Mouse (Mus musculus): ENCODE data around the gene Fcgr3. TPM values are rescaled to one million over a fixed set of nuclear protein-coding genes. Genes with fewer than 3 reads are reported as not detected.

Fcgr3 gene
- polyA plus RNA-seq, 1 experiment from 2014 or later: 1,206 TPM

GRCm38 (mm10) chr1:171046501-171046900, 18.2 kb downstream of the Fcgr3 start:
- Histone ChIP-seq H3K36me3 (ENCODE audit: inconsistent target) (peaks cover 17% of the 10 kb centered on the region; the same call in 1 of the 2 replicates), H3K4me3 (ENCODE audit: inconsistent target) (no peak overlapping the region), H3K79me2 (ENCODE audit: inconsistent target) (peaks cover 11% of the 10 kb centered on the region), H3K27ac (no peak overlapping the region)
- 95% methylated on average over 3 of the region's 3 CpGs for WGBS (ENCODE audit: missing documents)

GRCm38 (mm10) chr1:171045079-171045465, 19.7 kb downstream of the Fcgr3 start:
- peaks cover 6% of the 10 kb centered on the region for H3K79me2 ChIP-seq (ENCODE audit: inconsistent target)
- peaks cover 8% of the 10 kb centered on the region; the same call in 1 of the 2 replicates for H3K36me3 ChIP-seq (ENCODE audit: inconsistent target)
- H3K27ac ChIP-seq: peak overlapping the region; percentile 69; the same call in 1 of the 2 replicates
- WGBS (ENCODE audit: missing documents): 27% methylated on average over 14 of the region's 14 CpGs
- peak overlapping the region; percentile 48; the same call in 1 of the 2 replicates for H3K4me3 ChIP-seq (ENCODE audit: inconsistent target)

- peak overlapping the region; percentile 48 for H3K4me3 ChIP-seq (ENCODE audit: inconsistent target)
- H3K27ac ChIP-seq: peak overlapping the region; percentile 69
- peaks cover under 1% of the 10 kb centered on the region; the same call in 1 of the 2 replicates for H3K79me2 ChIP-seq (ENCODE audit: inconsistent target)
- peaks cover 3% of the 10 kb centered on the region; the same call in 1 of the 2 replicates for H3K36me3 ChIP-seq (ENCODE audit: inconsistent target)
- WGBS (ENCODE audit: missing documents): under 1% methylated on average over 33 of the region's 33 CpGs
Measured at GRCm38 (mm10) chr1:171044365-171045078, 20.2 kb downstream of the Fcgr3 start.

DNA sequence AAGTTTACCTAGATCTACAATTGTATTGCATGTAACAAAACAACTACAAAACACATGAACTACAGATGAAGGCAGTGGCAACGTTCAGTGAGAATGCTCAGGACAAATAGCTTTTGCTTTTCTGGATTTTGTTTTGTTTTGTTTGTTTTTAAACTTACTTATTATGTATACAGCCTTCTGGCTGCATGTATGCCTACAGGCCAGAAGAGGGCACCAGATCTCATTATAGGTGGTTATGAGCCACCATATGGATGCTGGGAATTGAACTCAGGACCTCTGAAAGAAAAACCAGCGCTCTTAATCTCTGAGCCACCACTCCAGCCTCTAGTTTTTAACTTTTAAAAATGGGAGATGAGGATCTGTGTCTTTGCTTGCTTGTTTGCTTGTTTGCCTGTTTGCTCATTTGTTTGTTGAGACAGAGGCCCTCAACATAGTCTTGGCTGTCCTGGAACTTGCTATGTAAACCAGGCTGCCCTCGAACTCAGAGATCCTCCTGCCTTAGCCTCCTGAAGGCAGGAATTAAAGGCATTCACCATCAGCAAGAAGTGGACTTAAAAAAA, 21.1 kb downstream of the Fcgr3 start:
- H3K27ac ChIP-seq: no peak overlapping the region
- H3K79me2 ChIP-seq (ENCODE audit: inconsistent target): no peaks in the 10 kb centered on the region
- peak overlapping the region; percentile 48 for H3K4me3 ChIP-seq (ENCODE audit: inconsistent target)
- no peaks in the 10 kb centered on the region for H3K36me3 ChIP-seq (ENCODE audit: inconsistent target)
- 75% methylated on average over 3 of the region's 3 CpGs for WGBS (ENCODE audit: missing documents)

GRCm38 (mm10) chr1:171039880-171040279, 24.9 kb downstream of the Fcgr3 start:
- Histone ChIP-seq H3K27ac (no peak overlapping the region), H3K36me3 (ENCODE audit: inconsistent target) (no peaks in the 10 kb centered on the region), H3K4me3 (ENCODE audit: inconsistent target) (no peak overlapping the region), H3K79me2 (ENCODE audit: inconsistent target) (no peaks in the 10 kb centered on the region)
- WGBS (ENCODE audit: missing documents): 85% methylated on average over 7 of the region's 7 CpGs

GRCm38 (mm10) chr1:171039135-171039534, 25.6 kb downstream of the Fcgr3 start:
- no peak overlapping the region for H3K4me3 ChIP-seq (ENCODE audit: inconsistent target)
- H3K36me3 ChIP-seq (ENCODE audit: inconsistent target): no peaks in the 10 kb centered on the region
- no peaks in the 10 kb centered on the region for H3K79me2 ChIP-seq (ENCODE audit: inconsistent target)
- H3K27ac ChIP-seq: no peak overlapping the region
- 88% methylated on average over 6 of the region's 6 CpGs for WGBS (ENCODE audit: missing documents)

- WGBS (ENCODE audit: missing documents): 1% methylated on average over 47 of the region's 47 CpGs
- Histone ChIP-seq H3K79me2 (ENCODE audit: inconsistent target) (no peaks in the 10 kb centered on the region), H3K27ac (peak overlapping the region; percentile 89), H3K4me3 (ENCODE audit: inconsistent target) (peak overlapping the region; percentile 95), H3K36me3 (ENCODE audit: inconsistent target) (no peaks in the 10 kb centered on the region)
Measured at GRCm38 (mm10) chr1:171037861-171038721, 26.6 kb downstream of the Fcgr3 start.

DNA sequence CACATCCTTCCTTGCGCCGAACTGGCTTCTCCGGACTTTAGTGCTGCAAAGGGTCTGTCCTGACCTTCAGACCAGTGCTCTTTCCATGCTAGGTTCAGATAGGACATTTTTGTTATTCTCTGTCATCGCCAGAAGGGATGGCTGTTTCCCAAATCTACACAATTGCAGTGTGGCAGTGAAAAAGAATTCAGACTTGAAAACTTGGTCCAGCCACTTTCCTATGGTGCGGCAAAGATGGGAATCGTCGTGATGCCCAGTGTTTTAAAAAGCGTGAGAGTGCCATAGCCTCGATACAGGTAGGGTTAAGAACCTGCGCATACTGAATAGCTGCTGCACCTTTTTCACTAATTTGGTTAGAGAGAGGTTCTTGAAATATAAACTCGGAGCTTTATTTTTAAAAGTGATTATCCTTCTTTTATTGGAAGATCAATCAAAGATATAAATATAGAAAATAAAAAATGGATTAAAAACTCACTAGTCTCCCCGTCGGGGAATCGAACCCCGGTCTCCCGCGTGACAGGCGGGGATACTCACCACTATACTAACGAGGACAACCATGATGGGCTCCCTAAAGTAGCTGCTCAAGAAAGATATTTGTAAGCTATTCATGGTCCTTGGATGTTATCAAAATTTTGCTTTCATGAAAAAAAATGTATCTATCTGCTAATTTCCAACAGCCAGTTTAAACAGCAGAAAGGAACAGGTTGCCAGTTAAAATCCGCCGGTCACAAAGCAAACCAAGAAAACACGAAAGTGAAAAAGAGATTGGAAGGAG, 28.0 kb downstream of the Fcgr3 start:
- Histone ChIP-seq H3K27ac (no peak overlapping the region), H3K79me2 (ENCODE audit: inconsistent target) (no peaks in the 10 kb centered on the region), H3K36me3 (ENCODE audit: inconsistent target) (no peaks in the 10 kb centered on the region), H3K4me3 (ENCODE audit: inconsistent target) (peak overlapping the region; percentile 95)
- WGBS (ENCODE audit: missing documents): 7% methylated on average over 22 of the region's 22 CpGs

- H3K4me3 ChIP-seq (ENCODE audit: inconsistent target): no peak overlapping the region
- H3K36me3 ChIP-seq (ENCODE audit: inconsistent target): no peaks in the 10 kb centered on the region
- 71% methylated on average over 11 of the region's 11 CpGs for WGBS (ENCODE audit: missing documents)
- H3K27ac ChIP-seq: no peak overlapping the region
- H3K79me2 ChIP-seq (ENCODE audit: inconsistent target): no peaks in the 10 kb centered on the region
Measured at GRCm38 (mm10) chr1:171035611-171036010, 29.1 kb downstream of the Fcgr3 start.

GRCm38 (mm10) chr1:171034201-171034600, 30.5 kb downstream of the Fcgr3 start:
- Histone ChIP-seq H3K27ac (no peak overlapping the region), H3K36me3 (ENCODE audit: inconsistent target) (peaks cover 11% of the 10 kb centered on the region), H3K4me3 (ENCODE audit: inconsistent target) (peak overlapping the region; percentile 44; the same call in 1 of the 2 replicates), H3K79me2 (ENCODE audit: inconsistent target) (no peaks in the 10 kb centered on the region)
- 38% methylated on average over 11 of the region's 11 CpGs for WGBS (ENCODE audit: missing documents)

DNA sequence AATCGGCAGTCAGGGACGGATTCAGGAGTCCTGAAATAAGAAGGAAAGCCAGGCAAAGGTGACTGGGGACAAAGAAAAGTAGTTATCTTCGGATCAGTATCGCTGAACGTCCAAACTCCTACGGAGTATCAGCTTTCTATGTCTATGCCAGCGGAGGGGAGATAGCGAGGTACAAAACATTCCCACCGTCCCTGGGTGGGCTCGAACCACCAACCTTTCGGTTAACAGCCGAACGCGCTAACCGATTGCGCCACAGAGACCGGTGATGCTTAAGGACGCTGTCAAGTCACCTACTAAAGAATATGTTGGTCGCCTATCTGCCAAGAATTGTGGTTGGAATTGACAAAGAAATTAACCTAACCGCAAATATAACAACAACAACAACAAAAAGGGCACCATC, 31.0 kb downstream of the Fcgr3 start:
- WGBS (ENCODE audit: missing documents): 2% methylated on average over 20 of the region's 20 CpGs
- H3K79me2 ChIP-seq (ENCODE audit: inconsistent target): no peaks in the 10 kb centered on the region
- no peak overlapping the region for H3K27ac ChIP-seq
- peak overlapping the region; percentile 44 for H3K4me3 ChIP-seq (ENCODE audit: inconsistent target)
- peaks cover 15% of the 10 kb centered on the region for H3K36me3 ChIP-seq (ENCODE audit: inconsistent target)

DNA sequence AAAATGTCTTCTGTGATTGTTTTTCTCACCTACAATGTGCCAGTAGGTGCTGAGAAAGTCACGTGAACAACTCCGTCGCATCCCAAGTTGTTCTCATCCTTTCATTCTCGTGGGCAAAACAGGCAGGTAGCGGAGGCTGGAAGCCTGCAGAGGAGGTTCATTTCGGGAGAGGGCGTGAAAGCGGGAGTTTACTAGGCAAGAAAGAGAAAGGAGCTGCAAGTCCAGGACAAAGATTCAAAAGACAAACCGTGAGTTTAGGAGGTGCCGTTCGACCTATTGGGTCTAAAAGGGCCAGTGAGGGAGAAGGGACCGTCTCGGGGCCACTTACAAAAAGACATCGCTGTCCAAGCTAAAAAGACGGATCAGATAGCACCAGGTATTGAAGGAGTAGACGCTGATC, 31.5 kb downstream of the Fcgr3 start:
- Histone ChIP-seq H3K36me3 (ENCODE audit: inconsistent target) (peaks cover 19% of the 10 kb centered on the region), H3K4me3 (ENCODE audit: inconsistent target) (peak overlapping the region; percentile 44), H3K79me2 (ENCODE audit: inconsistent target) (no peaks in the 10 kb centered on the region), H3K27ac (no peak overlapping the region)
- WGBS (ENCODE audit: missing documents): 4% methylated on average over 16 of the region's 16 CpGs

DNA sequence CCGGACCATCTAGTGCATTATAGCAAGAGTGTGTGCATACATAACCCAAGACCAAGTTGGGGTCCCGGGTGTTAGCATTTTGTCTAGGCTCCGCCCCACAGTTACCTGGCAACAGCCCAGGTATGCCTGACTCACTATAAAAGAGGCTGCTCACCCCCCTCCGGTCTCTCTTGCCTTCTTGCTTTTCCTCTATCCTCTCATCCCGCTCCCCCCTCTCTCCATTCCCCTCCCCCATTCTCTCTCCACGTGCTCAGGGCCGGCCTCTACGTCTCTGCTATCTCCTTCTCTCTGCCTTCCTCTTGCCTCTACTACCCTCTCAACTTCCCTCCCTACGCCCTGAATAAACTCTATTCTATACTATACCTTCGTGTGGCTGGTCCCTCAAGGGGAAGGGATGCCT, 32.0 kb downstream of the Fcgr3 start:
- H3K4me3 ChIP-seq (ENCODE audit: inconsistent target): peak overlapping the region; percentile 44
- WGBS (ENCODE audit: missing documents): 31% methylated on average over 10 of the region's 10 CpGs
- H3K36me3 ChIP-seq (ENCODE audit: inconsistent target): peaks cover 24% of the 10 kb centered on the region
- no peak overlapping the region for H3K27ac ChIP-seq
- H3K79me2 ChIP-seq (ENCODE audit: inconsistent target): no peaks in the 10 kb centered on the region

DNA sequence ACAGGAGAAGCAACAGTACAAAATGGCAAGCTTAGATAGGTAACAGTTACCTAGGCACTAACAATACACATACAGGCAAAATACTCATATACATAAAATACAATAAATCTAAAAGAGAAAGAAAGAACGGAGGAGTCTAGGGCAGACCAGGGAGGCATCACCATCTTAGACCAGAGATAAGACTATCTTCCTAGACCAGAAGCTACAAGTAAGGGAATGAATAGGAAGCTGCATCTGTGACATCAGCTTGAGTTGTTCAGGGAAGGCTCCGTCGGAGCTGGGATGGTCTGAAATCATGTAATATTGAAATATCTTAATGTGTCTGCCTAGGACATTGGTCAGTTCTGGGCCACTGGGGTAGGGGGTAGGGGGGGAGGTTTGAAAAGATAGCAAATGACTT, 33.0 kb downstream of the Fcgr3 start:
- Histone ChIP-seq H3K4me3 (ENCODE audit: inconsistent target) (no peak overlapping the region), H3K36me3 (ENCODE audit: inconsistent target) (peaks cover 34% of the 10 kb centered on the region), H3K27ac (no peak overlapping the region), H3K79me2 (ENCODE audit: inconsistent target) (no peaks in the 10 kb centered on the region)
- WGBS (ENCODE audit: missing documents): 96% methylated on average over 3 of the region's 3 CpGs
